Mouse (Mus musculus): ENCODE measurements around the gene Picalm. TPM values are rescaled to one million over a fixed set of nuclear protein-coding genes. Genes with fewer than 3 reads are reported as not detected.
"Not testable (repeated sequence)": the region's sequence is repeated elsewhere in the genome, so short reads cannot be mapped to it uniquely, and the experiment has no call there.

Gene Picalm
- total RNA-seq, 2 experiments from 2014 or later = 152 to 155 TPM

- intact Hi-C loops (cut with DNase I) = loop anchor here (5.0 to 10.0 kb wide), 2 partner anchors 98 to 136 kb away; no protein-coding TSS in a partner anchor
- peak; percentile 15 to 16 for DNase-seq (ENCODE audit: low spot score in 2 of 2)
Observed at GRCm38 (mm10) chr7:90130501-90131375, 725 bp downstream of the Picalm start.

GRCm38 (mm10) chr7:90131376-90131651, 1.3 kb downstream of the Picalm start:
- no peak for DNase-seq (ENCODE audit: low spot score in 2 of 2)

GRCm38 (mm10) chr7:90131831-90132241, 1.8 kb downstream of the Picalm start:
- DNase-seq (ENCODE audit: low spot score in 2 of 2) = no peak
- intact Hi-C loops (cut with DNase I) = loop anchor here (5.0 to 10.0 kb wide), 2 partner anchors 100 to 137 kb away; no protein-coding TSS in a partner anchor

More at GRCm38 (mm10) chr7:90131376-90131651, 1.3 kb downstream of the Picalm start:
- intact Hi-C loops (cut with DNase I) = loop anchor here (5.0 to 10.0 kb wide), 2 partner anchors 99 to 137 kb away; no protein-coding TSS in a partner anchor

- DNase-seq (ENCODE audit: low spot score in 2 of 2) = no peak
- intact Hi-C loops (cut with DNase I) = loop anchor here (5.0 to 10.0 kb wide), 2 partner anchors 100 to 138 kb away; no protein-coding TSS in a partner anchor
Observed at GRCm38 (mm10) chr7:90132322-90132721, 2.3 kb downstream of the Picalm start.

GRCm38 (mm10) chr7:90136736-90137135, 6.7 kb downstream of the Picalm start:
- no peak for DNase-seq (ENCODE audit: low spot score in 2 of 2)
- intact Hi-C loops (cut with DNase I) = loop anchor here (10.0 kb wide), 1 partner anchor 142 kb away; no protein-coding TSS in a partner anchor

GRCm38 (mm10) chr7:90138359-90138758, 8.3 kb downstream of the Picalm start:
- intact Hi-C loops (cut with DNase I) = loop anchor here (10.0 kb wide), 1 partner anchor 144 kb away; no protein-coding TSS in a partner anchor
- no peak for DNase-seq (ENCODE audit: low spot score in 2 of 2)

- DNase-seq (ENCODE audit: low spot score in 2 of 2) = no peak
- intact Hi-C loops (cut with DNase I) = no loop called here
Observed at GRCm38 (mm10) chr7:90140290-90140689, 10.3 kb downstream of the Picalm start.

- intact Hi-C loops (cut with DNase I) = no loop called here
Observed at GRCm38 (mm10) chr7:90144275-90144674, 14.3 kb downstream of the Picalm start.

GRCm38 (mm10) chr7:90144971-90145370, 15.0 kb downstream of the Picalm start:
- no peak for DNase-seq (ENCODE audit: low spot score in 2 of 2)
- intact Hi-C loops (cut with DNase I) = no loop called here

More at GRCm38 (mm10) chr7:90144275-90144674, 14.3 kb downstream of the Picalm start:
- DNase-seq (ENCODE audit: low spot score in 2 of 2) = no peak

- intact Hi-C loops (cut with DNase I) = no loop called here
- no peak for DNase-seq (ENCODE audit: low spot score in 2 of 2)
Observed at GRCm38 (mm10) chr7:90145376-90145775, 15.4 kb downstream of the Picalm start.

- intact Hi-C loops (cut with DNase I) = no loop called here
- no peak for DNase-seq (ENCODE audit: low spot score in 2 of 2)
Observed at GRCm38 (mm10) chr7:90145897-90146296, 15.9 kb downstream of the Picalm start.

GRCm38 (mm10) chr7:90146321-90146720, 16.3 kb downstream of the Picalm start:
- intact Hi-C loops (cut with DNase I) = no loop called here
- no peak for DNase-seq (ENCODE audit: low spot score in 2 of 2)

GRCm38 (mm10) chr7:90148023-90148422, 18.0 kb downstream of the Picalm start:
- intact Hi-C loops (cut with DNase I) = no loop called here
- no peak for DNase-seq (ENCODE audit: low spot score in 2 of 2)

GRCm38 (mm10) chr7:90148516-90148915, 18.5 kb downstream of the Picalm start:
- intact Hi-C loops (cut with DNase I) = no loop called here
- DNase-seq (ENCODE audit: low spot score in 2 of 2) = no peak

- intact Hi-C loops (cut with DNase I) = loop anchor here (5.0 kb wide), 1 partner anchor 153 kb away; no protein-coding TSS in a partner anchor
Observed at GRCm38 (mm10) chr7:90150311-90150710, 20.3 kb downstream of the Picalm start.

GRCm38 (mm10) chr7:90158034-90158433, 28.0 kb downstream of the Picalm start:
- intact Hi-C loops (cut with DNase I) = no loop called here
- DNase-seq (ENCODE audit: low spot score in 2 of 2) = no peak

More at GRCm38 (mm10) chr7:90150311-90150710, 20.3 kb downstream of the Picalm start:
- peak; percentile 20 to 30 for DNase-seq (ENCODE audit: low spot score in 2 of 2)

- DNase-seq (ENCODE audit: low spot score in 2 of 2) = no peak
- intact Hi-C loops (cut with DNase I) = no loop called here
Observed at GRCm38 (mm10) chr7:90160598-90160997, 30.6 kb downstream of the Picalm start.

GRCm38 (mm10) chr7:90164276-90164675, 34.3 kb downstream of the Picalm start:
- intact Hi-C loops (cut with DNase I) = no loop called here

GRCm38 (mm10) chr7:90165970-90166369, 36.0 kb downstream of the Picalm start:
- intact Hi-C loops (cut with DNase I) = no loop called here
- DNase-seq (ENCODE audit: low spot score in 2 of 2) = no peak

More at GRCm38 (mm10) chr7:90164276-90164675, 34.3 kb downstream of the Picalm start:
- no peak for DNase-seq (ENCODE audit: low spot score in 2 of 2)

GRCm38 (mm10) chr7:90167777-90168176, 37.8 kb downstream of the Picalm start:
- DNase-seq (ENCODE audit: low spot score in 2 of 2); intact Hi-C loops (cut with DNase I): not testable (repeated sequence)

- no peak for DNase-seq (ENCODE audit: low spot score in 2 of 2)
Observed at GRCm38 (mm10) chr7:90173778-90174177, 43.8 kb downstream of the Picalm start.

More at GRCm38 (mm10) chr7:90173778-90174177, 43.8 kb downstream of the Picalm start:
- intact Hi-C loops (cut with DNase I) = no loop called here

All from left cerebral cortex, postnatal 14 days (tissue).